Comparison of ENCODE assay signal across 14 mouse cellular contexts in genomic region chr9:122450524-122450923, GRCm38 (mm10).
"Had no signal": no experiment of that assay in that cellular context is flagged by ENCODE, and none has a peak within 500 bp of the region (broad histone marks: within the 10 kb centered on the region; RNA-seq: fewer than 3 reads in every experiment).

No protein-coding gene starts in this region.

- DNase-seq: gastrocnemius, adult 2 months; gastrocnemius, postnatal 10 days; gastrocnemius, postnatal 25 days; heart, adult 11 months; heart, adult 2 months; heart, postnatal 14 days; heart, postnatal 36 days; kidney, adult 18-20 months; kidney, adult 8-10 months; kidney, postnatal 10 days; kidney, postnatal 25 days; kidney, postnatal 4 days; liver; liver, embryonic 13.5 days had no signal
